23 mouse cellular contexts compared by ENCODE assay signal in genomic region chr6:135799949-135800348, GRCm38 (mm10).
DNase-seq lines count a peak whose midpoint lies in the region; ATAC-seq and TF ChIP-seq lines count a peak whose summit lies in the region.
"Had no signal": no experiment of that assay in that cellular context is flagged by ENCODE, and none has a peak within 500 bp of the region (broad histone marks: within the 10 kb centered on the region; RNA-seq: fewer than 3 reads in every experiment).

No protein-coding gene starts in this region.

- H3K9me3 ChIP-seq in neural tube, embryonic 15.5 days (replicated peaks), result no peaks in the 10 kb centered on the region
- no peaks in the 10 kb centered on the region for H3K9me3 ChIP-seq in limb, embryonic 10.5 days (replicated peaks)
- H3K9me3 ChIP-seq: forebrain, embryonic 10.5 days; forebrain, embryonic 13.5 days; heart, embryonic 12.5 days; heart, embryonic 15.5 days; hindbrain, embryonic 10.5 days; hindbrain, embryonic 13.5 days had no signal

- no peak overlapping the region for H3K9ac ChIP-seq in neural tube, embryonic 15.5 days (replicated peaks)
- H3K9ac ChIP-seq: forebrain, embryonic 13.5 days; heart, embryonic 12.5 days; heart, embryonic 15.5 days; hindbrain, embryonic 13.5 days had no signal

- 77% methylated on average over 8 of the region's 8 CpGs for WGBS in neural tube, embryonic 15.5 days
- 52% methylated on average over 8 of the region's 8 CpGs for WGBS in limb, embryonic 10.5 days

- peaks cover 5% of the 10 kb centered on the region; the same call in 1 of the 2 replicates for H3K4me1 ChIP-seq in neural tube, embryonic 15.5 days
- no peaks in the 10 kb centered on the region for H3K4me1 ChIP-seq in limb, embryonic 10.5 days
- H3K4me1 ChIP-seq: forebrain, embryonic 10.5 days; forebrain, embryonic 13.5 days; heart, embryonic 12.5 days; heart, embryonic 15.5 days; hindbrain, embryonic 10.5 days had no signal

- no peak overlapping the region for H3K4me3 ChIP-seq in layer of hippocampus, adult 2 months
- no peak overlapping the region for H3K4me3 ChIP-seq in neural tube, embryonic 15.5 days (replicated peaks)
- no peak overlapping the region for H3K4me3 ChIP-seq in limb, embryonic 10.5 days
- H3K4me3 ChIP-seq: forebrain, embryonic 10.5 days; forebrain, embryonic 13.5 days; heart, embryonic 12.5 days; heart, embryonic 15.5 days; hindbrain, embryonic 10.5 days; hindbrain, embryonic 13.5 days had no signal

- H3K4me2 ChIP-seq in neural tube, embryonic 15.5 days, result no peak overlapping the region
- H3K4me2 ChIP-seq: forebrain, embryonic 13.5 days; heart, embryonic 12.5 days; heart, embryonic 15.5 days; hindbrain, embryonic 13.5 days had no signal

- peak; percentile 47; the same call in 1 of the 2 replicates for ATAC-seq in neural tube, embryonic 15.5 days (ENCODE audit: low FRiP score)
- ATAC-seq: CD4-positive, CD25-positive, alpha-beta regulatory T cell, adult 4 months; forebrain, embryonic 13.5 days; forebrain, embryonic 16.5 days had no signal

- H3K36me3 ChIP-seq in neural tube, embryonic 15.5 days, result no peaks in the 10 kb centered on the region
- no peaks in the 10 kb centered on the region for H3K36me3 ChIP-seq in limb, embryonic 10.5 days
- H3K36me3 ChIP-seq: forebrain, embryonic 10.5 days; heart, embryonic 12.5 days; heart, embryonic 15.5 days; hindbrain, embryonic 10.5 days; hindbrain, embryonic 13.5 days had no signal

- DNase-seq in layer of hippocampus, adult 2 months (ENCODE audit: low spot score in 2 of 2), result peak; percentile 35 to 56
- no peak for DNase-seq in layer of hippocampus, adult 8-10 months (ENCODE audit: low spot score in 2 of 2)
- no peak for DNase-seq in neural tube, embryonic 10.5 days (ENCODE audit: extremely low spot score, low spot score)
- peak; percentile 32 for DNase-seq in limb, embryonic 10.5 days (ENCODE audit: low spot score)
- DNase-seq in lung, postnatal 10 days, result no peak
- DNase-seq: adrenal gland, adult 2 months; adrenal gland, postnatal 14 days; cerebellum, adult 18-20 months; cerebellum, adult 9-10 months; cerebellum, postnatal 14 days; gastrocnemius, postnatal 25 days; heart, adult 18-20 months; heart, postnatal 10 days; heart, postnatal 36 days had no signal

- peak overlapping the region; percentile 90 for H3K27ac ChIP-seq in layer of hippocampus, adult 2 months
- no peak overlapping the region for H3K27ac ChIP-seq in neural tube, embryonic 15.5 days (replicated peaks)
- H3K27ac ChIP-seq in limb, embryonic 10.5 days, result no peak overlapping the region
- H3K27ac ChIP-seq: forebrain, embryonic 10.5 days; forebrain, embryonic 13.5 days; heart, embryonic 15.5 days; hindbrain, embryonic 10.5 days; hindbrain, embryonic 13.5 days had no signal

- H3K27me3 ChIP-seq in neural tube, embryonic 15.5 days (replicated peaks), result no peaks in the 10 kb centered on the region
- H3K27me3 ChIP-seq in limb, embryonic 10.5 days (ENCODE audit: low read depth, poor library complexity, severe bottlenecking), result no peaks in the 10 kb centered on the region
- H3K27me3 ChIP-seq: forebrain, embryonic 13.5 days; heart, embryonic 12.5 days; heart, embryonic 15.5 days; hindbrain, embryonic 13.5 days had no signal

- no peak for TF ChIP-seq CTCF in layer of hippocampus, adult 2 months (conservative IDR thresholded peaks at IDR 0.05)

Comparison
In these comparisons a context has a peak if more than half of its experiments do, and no peak if none do; other contexts are left out.
1. DNase-seq: peak in layer of hippocampus, adult 2 months (2 of 2) and limb, embryonic 10.5 days (single experiment); none in layer of hippocampus, adult 8-10 months (0 of 2), neural tube, embryonic 10.5 days (single experiment) and lung, postnatal 10 days (single experiment).